Mouse (Mus musculus) adrenal gland, postnatal 36 days (tissue): ENCODE results near the gene Dolk. TPM values are rescaled to one million over a fixed set of nuclear protein-coding genes. Genes with fewer than 3 reads are reported as not detected.

ENCODE experiments used
- DNase-seq, 2 experiments: peaks; one replicate each; pipeline ENCODE4 v3.0.0; 2021; ENCODE audit warnings: mixed read lengths in 1 of 2
- total RNA-seq, 2 experiments: library from RNA; stranded (reverse); gene quantifications; 2 replicates each; pipeline ENCODE4 v1.2.3; 2021

Dolk gene
- total RNA-seq, 2 experiments from 2014 or later = 42.8 to 51.3 TPM

GRCm38 (mm10) chr2:30250166-30251128 is 35.7 kb downstream of the Dolk start:
- DNase-seq = no peak

DNA sequence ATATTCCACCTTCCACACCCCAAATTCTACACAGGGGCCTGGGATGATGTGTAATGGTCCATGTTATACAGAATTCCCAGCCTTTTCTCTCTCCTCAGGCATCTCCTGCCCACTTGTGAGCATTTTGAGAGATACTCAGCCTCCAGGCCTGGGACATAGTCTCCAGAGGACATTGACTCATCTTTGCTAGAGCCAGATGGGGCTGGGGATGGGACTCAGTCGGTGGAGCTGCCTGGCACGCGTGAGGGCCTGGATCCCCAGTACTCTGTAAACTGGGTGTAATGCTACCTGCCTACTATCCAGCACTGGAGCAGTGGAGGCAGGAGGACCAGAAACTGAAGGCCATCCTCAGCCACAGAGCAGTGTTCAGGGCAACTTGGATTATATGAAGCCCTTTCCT is 37.0 kb downstream of the Dolk start:
- no peak for DNase-seq

- DNase-seq = no peak
Observed at GRCm38 (mm10) chr2:30247681-30248080, 38.5 kb downstream of the Dolk start.

DNA sequence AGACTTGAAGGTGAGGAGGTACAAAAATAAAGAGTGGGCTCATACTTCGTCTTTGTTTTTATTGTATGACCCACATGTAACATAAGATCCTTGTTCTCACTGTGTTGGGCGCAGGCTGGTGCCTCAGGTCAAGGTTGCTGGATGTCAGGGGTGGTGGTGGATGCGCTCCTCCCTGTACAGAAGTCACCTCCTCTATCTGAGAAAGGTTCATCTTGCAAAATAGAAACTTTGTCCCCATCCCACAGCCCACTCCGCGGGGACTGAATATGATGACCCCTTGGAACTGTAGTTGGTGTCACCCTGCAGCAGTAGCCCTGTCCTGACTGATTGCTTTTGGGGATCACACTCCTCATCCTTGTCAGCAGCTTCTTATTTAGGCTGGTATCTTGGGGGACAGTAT is 39.1 kb downstream of the Dolk start:
- no peak for DNase-seq

DNA sequence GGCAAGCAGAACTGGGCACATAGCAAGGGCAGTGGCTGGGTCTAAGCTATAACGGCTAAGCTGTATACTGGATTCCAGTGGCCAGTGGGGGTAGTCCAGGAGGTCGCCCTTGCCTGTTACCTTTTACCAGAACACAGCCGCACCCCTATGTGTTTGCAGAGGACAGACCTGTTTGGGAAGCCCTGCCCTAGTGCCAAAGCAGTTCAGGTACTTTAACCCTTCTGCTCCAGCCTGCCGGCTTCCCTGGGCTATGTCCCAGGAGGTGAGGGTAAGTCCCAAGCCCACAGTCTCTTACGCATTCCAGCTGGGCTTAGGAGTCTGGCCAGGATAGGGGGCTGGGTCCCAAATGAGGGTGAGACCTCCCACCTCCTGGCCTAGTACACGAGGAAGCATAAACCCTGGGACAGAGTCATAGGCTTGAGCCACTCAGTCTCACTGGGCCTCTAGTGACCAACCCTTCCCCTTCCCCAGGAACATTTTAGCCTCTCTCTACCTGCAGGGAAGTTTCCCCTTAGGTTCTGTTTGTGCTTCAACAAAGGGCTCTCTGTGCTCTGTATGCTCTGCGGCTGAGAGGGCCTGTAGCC is 41.4 kb downstream of the Dolk start:
- no peak for DNase-seq

DNA sequence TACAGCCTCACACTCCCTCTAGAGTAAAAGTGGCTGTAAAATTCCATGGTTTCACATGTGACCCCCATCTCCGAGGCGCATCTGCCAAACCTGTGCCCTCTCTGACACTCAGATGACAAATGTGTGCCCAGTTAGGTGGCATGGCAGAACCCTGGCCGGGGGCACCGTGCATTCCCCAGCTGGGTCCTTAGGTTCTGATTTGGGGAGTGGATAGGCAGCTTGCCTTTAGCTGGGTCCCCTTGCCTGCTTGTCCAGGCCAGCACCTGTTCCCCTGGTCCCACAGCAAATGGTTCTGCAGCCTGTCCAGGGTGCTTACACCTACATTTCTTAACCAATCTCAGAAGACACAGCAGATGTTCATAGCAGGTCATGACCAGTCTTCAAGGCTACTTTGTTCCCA is 42.7 kb downstream of the Dolk start:
- no peak for DNase-seq

DNA sequence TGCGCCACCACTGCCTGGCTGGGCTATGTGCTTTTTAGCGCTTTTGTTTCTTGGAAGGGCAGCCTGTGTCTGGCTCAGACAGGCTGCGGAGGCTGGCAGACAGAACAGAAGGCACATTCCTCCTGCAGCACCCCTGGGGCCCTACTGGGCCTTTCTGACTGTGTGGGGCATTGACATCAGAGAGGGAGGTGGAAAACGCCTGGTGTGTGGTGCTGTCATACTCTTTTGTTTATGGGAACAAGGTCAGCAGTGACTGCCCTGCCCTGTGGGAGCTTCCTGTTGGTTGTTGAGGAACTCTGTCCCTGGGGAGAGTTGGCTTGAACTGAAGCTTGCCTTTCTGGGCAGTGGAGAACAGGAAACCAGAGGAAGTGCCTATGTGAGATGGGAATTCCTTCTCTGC is 43.6 kb downstream of the Dolk start:
- DNase-seq = peak; percentile 79 to 82

- DNase-seq = no peak
Observed at GRCm38 (mm10) chr2:30240267-30240666, 45.9 kb downstream of the Dolk start, which contains the start of gene Gm28035. TSS of gene Gm28035 (plus strand) at chr2:30240567.

- peak; percentile 48 to 66 for DNase-seq
Observed at GRCm38 (mm10) chr2:30239777-30240176, 46.4 kb downstream of the Dolk start.

DNA sequence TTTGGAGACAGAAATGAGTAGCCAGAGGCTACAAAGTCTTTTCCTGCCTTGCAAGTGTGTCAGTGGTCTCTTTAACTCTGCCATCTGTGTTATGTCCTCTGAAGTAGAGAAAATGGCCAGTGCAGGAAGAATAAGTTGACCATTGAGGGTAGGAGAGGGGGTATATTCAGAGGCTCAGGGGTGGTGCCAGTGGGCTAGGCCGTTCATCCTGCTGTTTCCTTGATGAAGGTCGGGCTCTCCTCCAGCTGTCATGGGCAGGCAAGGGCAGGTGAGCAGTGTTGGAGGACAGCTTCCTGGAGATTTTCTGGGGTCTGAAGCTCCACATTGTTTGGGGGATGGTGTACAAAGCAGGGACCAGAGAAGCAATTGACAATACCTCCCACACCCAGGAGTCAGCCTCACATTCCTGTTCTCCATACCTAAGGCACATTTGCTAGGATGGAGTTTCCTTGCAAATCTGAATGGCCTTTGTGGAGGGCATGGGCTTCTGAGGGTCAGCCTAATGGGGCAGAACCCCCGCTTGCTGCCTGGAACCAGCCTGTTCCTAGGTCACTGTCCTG is 47.1 kb downstream of the Dolk start:
- no peak for DNase-seq

DNA sequence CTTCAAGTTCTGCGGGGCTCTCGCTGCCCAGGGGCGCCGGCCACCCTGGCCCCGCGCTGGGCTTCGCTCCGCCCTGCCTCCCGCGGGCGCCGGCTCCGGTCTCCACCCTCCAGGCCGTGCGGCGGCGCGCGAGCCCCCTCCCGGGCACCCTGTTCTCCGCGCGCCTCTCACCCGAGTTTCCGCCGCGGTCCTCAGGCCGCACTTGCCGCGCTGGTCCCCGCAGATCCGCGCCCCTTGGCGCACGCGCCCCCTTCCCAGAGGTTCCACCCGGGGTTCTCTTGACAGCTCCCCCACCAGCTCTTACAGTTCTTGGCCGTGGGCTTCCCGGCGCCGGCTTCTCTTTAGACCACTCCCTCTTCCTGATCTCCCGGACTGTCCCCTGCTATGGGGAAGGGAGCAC is 48.3 kb downstream of the Dolk start:
- DNase-seq = peak; percentile 81 to 89

DNA sequence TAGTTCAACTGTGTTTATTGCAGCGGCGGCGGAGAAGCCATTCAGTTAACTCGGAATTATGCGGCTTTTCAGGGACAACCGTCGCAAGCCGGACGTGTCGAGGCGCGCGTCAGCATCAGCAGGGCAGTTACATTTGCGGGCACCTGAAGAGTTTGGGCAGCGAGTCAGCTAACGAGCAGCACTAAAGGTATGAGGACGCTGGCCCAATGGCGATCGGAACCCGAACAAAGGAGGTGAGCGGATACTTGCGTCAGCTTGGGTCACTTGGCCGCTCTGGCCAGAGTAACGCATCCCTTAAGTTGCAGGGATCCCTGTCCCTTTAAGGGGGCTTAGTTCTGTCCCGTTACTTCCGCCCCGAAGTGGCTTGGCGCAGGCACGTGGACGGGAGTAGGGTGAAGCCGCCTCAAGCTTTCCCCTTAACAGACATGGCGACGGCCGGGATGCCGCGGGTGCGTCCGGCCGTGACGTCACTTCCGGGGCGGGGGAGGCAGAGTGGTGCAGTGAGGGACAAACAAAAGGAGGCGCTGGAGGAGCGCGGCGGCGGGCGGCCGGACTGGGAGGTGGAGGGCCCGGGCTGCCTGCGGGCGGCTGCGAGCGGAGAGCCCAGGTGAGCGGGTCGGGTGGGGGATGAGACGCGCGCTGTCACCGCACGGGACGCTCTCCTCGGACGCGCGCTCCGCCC is 48.8 kb downstream of the Dolk start, which contains the start of gene Lrrc8a:
TSS of gene Lrrc8a (plus strand) at position 517 of the 682 bp plus-strand sequence.
- peak; percentile 100 for DNase-seq

DNA sequence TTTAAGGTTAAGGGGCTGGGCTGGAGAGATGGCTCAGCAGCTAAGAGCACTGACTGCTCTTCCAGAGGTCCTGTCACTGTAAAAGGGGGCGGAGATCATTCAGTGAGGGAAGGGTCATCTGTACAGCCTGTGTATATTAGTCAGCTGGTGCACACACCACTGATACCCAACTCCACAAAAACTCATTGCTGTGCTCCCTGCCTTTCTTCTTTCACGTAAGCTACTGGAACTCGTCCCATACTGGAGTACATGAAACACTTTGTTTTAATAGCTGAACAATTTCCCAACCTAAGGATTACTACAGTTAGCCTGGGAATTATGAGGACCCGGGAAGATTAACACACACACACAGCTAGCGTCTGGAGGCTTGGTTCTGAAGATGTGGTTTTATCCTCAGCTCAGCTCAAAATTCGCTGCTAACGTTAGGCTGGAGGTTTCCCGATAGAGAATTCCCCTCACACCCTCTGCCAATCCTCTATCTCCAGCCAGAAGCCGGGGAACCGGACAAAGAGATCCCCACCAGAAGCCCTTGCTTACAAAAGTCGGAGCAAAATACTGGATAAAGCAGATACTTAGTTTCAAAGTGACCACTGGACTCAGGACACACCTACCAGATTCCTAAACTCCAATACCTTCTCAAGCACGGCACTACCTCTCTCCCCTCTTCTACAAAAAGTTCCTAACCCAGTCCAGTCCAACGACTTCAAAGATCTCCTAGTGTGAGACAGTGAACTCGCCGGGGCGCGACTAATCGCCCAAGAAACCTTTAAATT is 49.5 kb downstream of the Dolk start:
- DNase-seq = peak in 1 of 2 experiments; percentile 18

GRCm38 (mm10) chr2:30235593-30235992 is 50.5 kb downstream of the Dolk start:
- no peak for DNase-seq

Other genes with a start within 250 kb of the Dolk start
- 10 to 100 TPM; 15.8 to 20.9 TPM for gene Wdr34, start 237.5 kb downstream of the Dolk start, total RNA-seq
- 100 to 1,000 TPM; 255 to 277 TPM for gene Set, start 229.0 kb downstream of the Dolk start, total RNA-seq
- gene Pkn3, start 208.7 kb downstream of the Dolk start, total RNA-seq = 1 to 10 TPM; 5.5 to 6.3 TPM
- 10 to 100 TPM; 16.2 to 25.8 TPM for gene Zdhhc12, start 192.7 kb downstream of the Dolk start, total RNA-seq
- 10 to 100 TPM; 32.0 to 40.7 TPM for gene Zer1, start 161.7 kb downstream of the Dolk start, total RNA-seq
- 10 to 100 TPM; 49.3 to 56.3 TPM for gene Tbc1d13, start 152.6 kb downstream of the Dolk start, total RNA-seq
- gene Endog, start 114.8 kb downstream of the Dolk start, total RNA-seq = 10 to 100 TPM; 33.0 to 44.2 TPM
- gene Spout1, start 107.9 kb downstream of the Dolk start, total RNA-seq = 10 to 100 TPM; 22.4 to 26.0 TPM
- gene Kyat1, start 80.5 kb downstream of the Dolk start, total RNA-seq = 10 to 100 TPM; 20.7 to 28.2 TPM
- gene Lrrc8a, start 48.6 kb downstream of the Dolk start, total RNA-seq = 10 to 100 TPM; 57.6 to 75.2 TPM
- 1 to 10 TPM; 1.3 to 2.1 TPM for gene Gm28035, start 45.8 kb downstream of the Dolk start, total RNA-seq
- 10 to 100 TPM; 15.3 to 19.5 TPM for gene Phyhd1, start 20.1 kb downstream of the Dolk start, total RNA-seq
- gene Gm28038, start 5.3 kb downstream of the Dolk start, total RNA-seq = not detected
- gene Nup188, start 63 bp upstream of the Dolk start, total RNA-seq = 10 to 100 TPM; 33.9 to 35.9 TPM
- gene Sh3glb2, start 73.0 kb upstream of the Dolk start, total RNA-seq = 10 to 100 TPM; 68.2 to 69.5 TPM
- gene Miga2, start 77.9 kb upstream of the Dolk start, total RNA-seq = 10 to 100 TPM; 72.9 to 89.7 TPM
- gene Dolpp1, start 105.9 kb upstream of the Dolk start, total RNA-seq = 10 to 100 TPM; 18.2 to 18.7 TPM
- 100 to 1,000 TPM; 124 to 168 TPM for gene Crat, start 129.5 kb upstream of the Dolk start, total RNA-seq
- 100 to 1,000 TPM; 123 to 143 TPM for gene Ptpa, start 129.7 kb upstream of the Dolk start, total RNA-seq
- 1 to 10 TPM; 3.3 to 4.5 TPM for gene Ier5l, start 187.9 kb upstream of the Dolk start, total RNA-seq